Mouse (Mus musculus): ENCODE results near the gene Pi4ka.

GRCm38 (mm10) chr16:17345813-17346155 is 60.3 kb downstream of the Pi4ka start:
- TF ChIP-seq GATA1 (IDR thresholded peaks at IDR 0.05; ENCODE audit: borderline replicate concordance, low read length), result no peak
- TF ChIP-seq FLI1 (IDR thresholded peaks at IDR 0.05; ENCODE audit: low read length), result no peak
